Mouse (Mus musculus): Measurements from ENCODE around the gene Galnt16. TPM values are rescaled to one million over a fixed set of nuclear protein-coding genes. Genes with fewer than 3 reads are reported as not detected.
A peak's percentile ranks its signal among the peaks of the same experiment; 100 is the strongest.

The Galnt16 gene
- polyA plus RNA-seq, 1 experiment: 0.11 TPM

DNA sequence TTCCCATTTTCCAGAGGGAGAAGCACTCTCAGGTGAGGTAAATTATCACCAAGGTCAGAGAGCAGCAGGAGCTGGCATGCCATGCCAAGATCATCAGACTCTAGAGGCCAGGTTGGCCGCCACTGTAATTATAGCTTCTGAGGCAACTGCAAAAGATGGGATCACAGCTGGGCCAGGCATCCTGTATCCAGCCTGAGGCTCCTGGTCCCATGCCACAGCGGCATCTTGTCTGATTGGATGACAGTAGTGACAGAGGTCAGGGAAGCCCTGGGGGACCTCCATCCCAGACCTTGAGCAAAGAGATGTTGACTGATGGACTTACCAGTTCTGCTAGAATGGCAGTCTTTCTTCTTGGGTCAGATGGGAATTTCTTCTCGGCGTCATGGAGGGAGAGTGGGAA, 48.4 kb downstream of the Galnt16 start:
- Histone ChIP-seq H3K36me3 (ENCODE audit: control insufficient read depth, insufficient read depth) (no peaks in the 10 kb centered on the region), H3K4me2 (ENCODE audit: low read depth) (no peak overlapping the region), H3ac (ENCODE audit: control insufficient read depth, insufficient read length) (no peak overlapping the region)

DNA sequence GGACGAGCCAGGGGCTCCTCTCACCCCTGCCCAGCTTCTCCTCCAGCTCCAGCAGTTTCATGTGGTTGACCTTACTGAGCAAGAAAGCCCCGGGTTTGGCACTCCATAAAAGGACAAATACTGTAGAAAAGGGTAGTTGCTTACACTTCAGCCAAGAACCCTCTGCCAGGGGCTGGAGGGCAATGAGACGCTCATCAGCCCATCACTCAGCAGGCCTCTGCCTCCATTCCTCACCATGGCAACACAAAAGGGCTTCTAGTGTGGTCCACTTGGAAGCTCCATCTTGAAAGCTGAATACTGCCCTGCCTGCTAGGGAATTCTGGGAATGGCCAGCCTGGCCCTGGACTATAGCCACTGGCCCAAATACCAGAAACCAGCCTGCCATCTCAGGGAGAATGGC, 49.3 kb downstream of the Galnt16 start:
- TF ChIP-seq POLR2AphosphoS2 (IDR thresholded peaks at IDR 0.05; ENCODE audit: insufficient read length, low read depth) (no peak), TCF3 (IDR thresholded peaks at IDR 0.05; ENCODE audit: insufficient read length, low read depth) (no peak), REST (IDR thresholded peaks at IDR 0.05; ENCODE audit: insufficient read depth, insufficient read length) (no peak), MYOG (IDR thresholded peaks at IDR 0.05; ENCODE audit: control insufficient read depth in 1 of 3, insufficient read depth in 1 of 3, insufficient read length in 2 of 3, low read depth in 2 of 3) (no peak), TCF12 (IDR thresholded peaks at IDR 0.05; ENCODE audit: insufficient read depth, poor library complexity, severe bottlenecking) (no peak), SRF (IDR thresholded peaks at IDR 0.05; ENCODE audit: control insufficient read depth, insufficient read length, low read depth) (no peak)

More for the DNA sequence above, 48.4 kb downstream of the Galnt16 start:
- H3K4me3 ChIP-seq: no peak overlapping the region
- no peaks in the 10 kb centered on the region for H3K79me2 ChIP-seq (ENCODE audit: control insufficient read depth, insufficient read depth)
- peaks cover 13% of the 10 kb centered on the region for H3K27me3 ChIP-seq (ENCODE audit: control insufficient read depth, insufficient read depth, insufficient read length)
- no peak for TF ChIP-seq CEBPB (IDR thresholded peaks at IDR 0.05; ENCODE audit: insufficient read depth, poor library complexity, severe bottlenecking)
- peak in 1 of 3 experiments; percentile 6 for TF ChIP-seq MYOD1 (IDR thresholded peaks at IDR 0.05; ENCODE audit: control insufficient read depth in 1 of 3, insufficient read length in 2 of 3, low read depth in 2 of 3)

DNA sequence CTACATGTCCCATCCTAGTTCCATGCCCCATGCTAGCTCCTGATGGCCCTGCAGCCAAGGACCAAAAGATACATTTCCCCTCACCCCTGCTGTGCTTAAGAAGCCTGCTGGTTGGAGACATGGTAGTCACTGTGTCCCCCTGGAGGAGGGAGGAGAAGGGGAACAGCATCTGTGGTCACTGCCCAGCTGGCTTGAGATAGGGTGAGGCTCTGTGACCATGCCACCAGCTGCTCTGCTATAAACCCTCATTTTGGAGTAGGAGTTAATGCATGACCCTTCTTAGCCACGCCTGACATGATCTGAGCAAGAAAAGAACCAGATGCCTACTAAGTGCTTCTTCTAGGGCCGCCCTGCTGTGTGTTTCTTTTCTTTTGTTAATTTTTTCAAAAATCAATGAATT, 51.5 kb downstream of the Galnt16 start:
- H3K27me3 ChIP-seq (ENCODE audit: control insufficient read depth, insufficient read depth, insufficient read length): peaks cover 20% of the 10 kb centered on the region
- H3K36me3 ChIP-seq (ENCODE audit: control insufficient read depth, insufficient read depth): no peaks in the 10 kb centered on the region
- TF ChIP-seq TCF12 (IDR thresholded peaks at IDR 0.05; ENCODE audit: insufficient read depth, poor library complexity, severe bottlenecking) (peak; percentile 72), REST (IDR thresholded peaks at IDR 0.05; ENCODE audit: insufficient read depth, insufficient read length) (no peak), MYOD1 (IDR thresholded peaks at IDR 0.05; ENCODE audit: control insufficient read depth in 1 of 3, insufficient read length in 2 of 3, low read depth in 2 of 3) (peak in 2 of 3 experiments; percentile 55 to 93), USF1 (IDR thresholded peaks at IDR 0.05; ENCODE audit: low read depth) (no peak), POLR2A (IDR thresholded peaks at IDR 0.05; ENCODE audit: insufficient read length, low read depth) (no peak), SRF (IDR thresholded peaks at IDR 0.05; ENCODE audit: control insufficient read depth, insufficient read length, low read depth) (no peak), E2F4 (IDR thresholded peaks at IDR 0.05; ENCODE audit: insufficient read depth) (no peak), TCF3 (IDR thresholded peaks at IDR 0.05; ENCODE audit: insufficient read length, low read depth) (peak; percentile 63), MYOG (IDR thresholded peaks at IDR 0.05; ENCODE audit: control insufficient read depth in 1 of 3, insufficient read depth in 1 of 3, insufficient read length in 2 of 3, low read depth in 2 of 3) (peak; percentile 81 to 95 (median 86)), POLR2AphosphoS2 (IDR thresholded peaks at IDR 0.05; ENCODE audit: insufficient read length, low read depth) (no peak), MAX (IDR thresholded peaks at IDR 0.05; ENCODE audit: low read depth) (no peak), CEBPB (IDR thresholded peaks at IDR 0.05; ENCODE audit: insufficient read depth, poor library complexity, severe bottlenecking) (no peak)
- no peak overlapping the region for H3K4me3 ChIP-seq
- H3ac ChIP-seq (ENCODE audit: control insufficient read depth, insufficient read length): no peak overlapping the region
- peak overlapping the region; percentile 57 for H3K4me2 ChIP-seq (ENCODE audit: low read depth)
- H3K79me2 ChIP-seq (ENCODE audit: control insufficient read depth, insufficient read depth): no peaks in the 10 kb centered on the region

More for the DNA sequence above, 49.3 kb downstream of the Galnt16 start:
- H3K4me3 ChIP-seq: no peak overlapping the region
- no peaks in the 10 kb centered on the region for H3K79me2 ChIP-seq (ENCODE audit: control insufficient read depth, insufficient read depth)
- no peaks in the 10 kb centered on the region for H3K36me3 ChIP-seq (ENCODE audit: control insufficient read depth, insufficient read depth)
- H3ac ChIP-seq (ENCODE audit: control insufficient read depth, insufficient read length): no peak overlapping the region
- H3K4me2 ChIP-seq (ENCODE audit: low read depth): no peak overlapping the region
- peaks cover 13% of the 10 kb centered on the region for H3K27me3 ChIP-seq (ENCODE audit: control insufficient read depth, insufficient read depth, insufficient read length)

DNA sequence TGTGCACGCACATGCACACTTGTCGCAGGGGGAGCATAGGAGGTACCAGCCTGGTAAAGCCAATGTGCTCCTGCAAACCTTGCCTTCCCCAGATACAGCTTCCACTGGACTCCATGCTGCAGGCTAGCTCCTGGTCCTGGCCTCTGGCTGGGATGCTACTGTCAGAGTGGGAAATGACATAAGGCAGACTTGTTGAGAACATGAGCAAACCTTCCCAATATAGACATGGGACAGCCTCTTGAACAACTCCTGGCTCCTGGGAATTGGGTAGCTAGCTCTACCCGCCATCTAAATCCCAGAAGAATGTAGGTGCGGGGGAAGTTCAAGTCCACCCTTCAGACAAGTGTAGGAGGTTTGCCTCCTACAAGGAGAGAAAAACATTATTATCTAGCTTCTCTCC, 56.2 kb downstream of the Galnt16 start:
- Histone ChIP-seq H3K4me2 (ENCODE audit: low read depth) (no peak overlapping the region), H3K36me3 (ENCODE audit: control insufficient read depth, insufficient read depth) (no peaks in the 10 kb centered on the region), H3K4me3 (no peak overlapping the region), H3ac (ENCODE audit: control insufficient read depth, insufficient read length) (no peak overlapping the region), H3K27me3 (ENCODE audit: control insufficient read depth, insufficient read depth, insufficient read length) (peaks cover 24% of the 10 kb centered on the region), H3K79me2 (ENCODE audit: control insufficient read depth, insufficient read depth) (no peaks in the 10 kb centered on the region)
- TF ChIP-seq MAX (IDR thresholded peaks at IDR 0.05; ENCODE audit: low read depth) (no peak), E2F4 (IDR thresholded peaks at IDR 0.05; ENCODE audit: insufficient read depth) (no peak), SRF (IDR thresholded peaks at IDR 0.05; ENCODE audit: control insufficient read depth, insufficient read length, low read depth) (no peak), MYOD1 (IDR thresholded peaks at IDR 0.05; ENCODE audit: control insufficient read depth in 1 of 3, insufficient read length in 2 of 3, low read depth in 2 of 3) (no peak), TCF3 (IDR thresholded peaks at IDR 0.05; ENCODE audit: insufficient read length, low read depth) (no peak), CEBPB (IDR thresholded peaks at IDR 0.05; ENCODE audit: insufficient read depth, poor library complexity, severe bottlenecking) (no peak), POLR2A (IDR thresholded peaks at IDR 0.05; ENCODE audit: insufficient read length, low read depth) (no peak), USF1 (IDR thresholded peaks at IDR 0.05; ENCODE audit: low read depth) (no peak), POLR2AphosphoS2 (IDR thresholded peaks at IDR 0.05; ENCODE audit: insufficient read length, low read depth) (no peak), TCF12 (IDR thresholded peaks at IDR 0.05; ENCODE audit: insufficient read depth, poor library complexity, severe bottlenecking) (no peak), REST (IDR thresholded peaks at IDR 0.05; ENCODE audit: insufficient read depth, insufficient read length) (no peak), MYOG (IDR thresholded peaks at IDR 0.05; ENCODE audit: control insufficient read depth in 1 of 3, insufficient read depth in 1 of 3, insufficient read length in 2 of 3, low read depth in 2 of 3) (no peak)

DNA sequence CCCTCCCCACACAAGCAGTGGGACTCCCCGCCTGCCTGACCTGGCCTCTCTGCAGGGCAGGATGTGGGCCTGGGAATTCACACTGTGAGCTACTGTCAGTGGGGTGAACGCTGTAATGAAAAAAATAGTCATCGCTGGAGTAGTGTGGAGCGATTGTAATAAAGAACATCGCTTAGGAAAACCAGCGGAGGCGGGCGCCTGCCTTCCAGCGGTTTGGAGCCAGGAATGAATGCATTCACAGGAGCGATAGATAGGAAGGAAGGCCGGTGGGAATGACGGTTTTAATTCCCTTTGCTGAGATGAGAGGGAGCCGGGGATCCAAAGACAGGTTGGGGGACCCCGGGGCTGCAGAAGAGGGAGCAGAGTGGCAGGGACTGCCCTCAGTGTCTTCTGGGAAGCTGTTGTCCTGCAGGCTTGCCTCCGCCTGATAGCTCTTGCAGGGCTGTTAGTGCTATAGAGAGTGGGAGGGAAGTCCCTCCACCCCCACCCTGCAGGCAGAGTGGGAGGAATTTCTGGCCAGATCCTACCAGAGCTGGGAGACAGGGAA, 56.8 kb downstream of the Galnt16 start:
- TF ChIP-seq TCF3 (IDR thresholded peaks at IDR 0.05; ENCODE audit: insufficient read length, low read depth): no peak
- no peak for TF ChIP-seq MYOG (IDR thresholded peaks at IDR 0.05; ENCODE audit: control insufficient read depth in 1 of 3, insufficient read depth in 1 of 3, insufficient read length in 2 of 3, low read depth in 2 of 3)
- no peak for TF ChIP-seq REST (IDR thresholded peaks at IDR 0.05; ENCODE audit: insufficient read depth, insufficient read length)
- no peak for TF ChIP-seq MAX (IDR thresholded peaks at IDR 0.05; ENCODE audit: low read depth)
- no peak for TF ChIP-seq POLR2A (IDR thresholded peaks at IDR 0.05; ENCODE audit: insufficient read length, low read depth)
- TF ChIP-seq E2F4 (IDR thresholded peaks at IDR 0.05; ENCODE audit: insufficient read depth): no peak
- Histone ChIP-seq H3K4me3 (no peak overlapping the region), H3K36me3 (ENCODE audit: control insufficient read depth, insufficient read depth) (no peaks in the 10 kb centered on the region), H3K27me3 (ENCODE audit: control insufficient read depth, insufficient read depth, insufficient read length) (peaks cover 30% of the 10 kb centered on the region), H3K4me2 (ENCODE audit: low read depth) (no peak overlapping the region), H3ac (ENCODE audit: control insufficient read depth, insufficient read length) (no peak overlapping the region), H3K79me2 (ENCODE audit: control insufficient read depth, insufficient read depth) (no peaks in the 10 kb centered on the region)

Measured in myocyte (in vitro differentiated cells).